Comparison of ENCODE assay signal across 35 mouse cellular contexts in the genomic region with DNA sequence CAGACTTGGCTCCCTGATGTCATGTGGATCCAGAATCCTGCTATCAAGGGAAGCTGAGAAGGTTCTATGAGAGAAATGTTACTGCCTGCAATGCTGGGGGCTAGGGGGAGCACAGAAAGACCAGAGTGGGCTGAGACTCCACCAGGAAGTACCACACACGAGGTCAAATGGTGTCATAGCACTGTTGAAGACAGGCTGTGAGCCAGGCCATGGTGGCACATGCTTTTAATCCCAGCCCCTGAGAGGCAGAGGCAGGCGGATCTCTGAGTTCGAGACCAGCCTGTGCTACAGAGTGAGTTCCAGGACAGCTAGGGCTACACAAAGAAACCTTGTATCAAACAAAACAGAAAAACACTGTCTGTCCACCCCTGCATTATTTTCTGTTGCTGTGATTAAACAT.
"Had no signal": no experiment of that assay in that cellular context is flagged by ENCODE, and none has a peak within 500 bp of the region (broad histone marks: within the 10 kb centered on the region; RNA-seq: fewer than 3 reads in every experiment).

No protein-coding gene starts in this region.

- H3K27ac ChIP-seq: heart, embryonic 10.5 days; heart, embryonic 13.5 days; heart, embryonic 15.5 days; hindbrain, embryonic 10.5 days; hindbrain, embryonic 12.5 days; hindbrain, embryonic 13.5 days; hindbrain, embryonic 14.5 days; hindbrain, embryonic 15.5 days; hindbrain, postnatal 0 days; intestine, embryonic 15.5 days; kidney, embryonic 15.5 days; kidney, postnatal 0 days; layer of hippocampus, adult 2 months; left cerebral cortex, adult 2 months had no signal

- H3K9me3 ChIP-seq: heart, embryonic 15.5 days; hindbrain, embryonic 12.5 days; hindbrain, embryonic 13.5 days; hindbrain, embryonic 15.5 days; intestine, embryonic 15.5 days had no signal

- H3K27me3 ChIP-seq: heart, embryonic 12.5 days; heart, embryonic 13.5 days; heart, embryonic 15.5 days; hindbrain, embryonic 12.5 days; hindbrain, embryonic 13.5 days; hindbrain, embryonic 15.5 days; intestine, embryonic 15.5 days; kidney, embryonic 15.5 days had no signal

- H3K4me3 ChIP-seq: heart, embryonic 10.5 days; heart, embryonic 12.5 days; heart, embryonic 13.5 days; heart, embryonic 15.5 days; hindbrain, embryonic 10.5 days; hindbrain, embryonic 12.5 days; hindbrain, embryonic 13.5 days; hindbrain, embryonic 15.5 days; intestine, embryonic 15.5 days; kidney, embryonic 15.5 days; layer of hippocampus, adult 2 months; left cerebral cortex, adult 2 months had no signal

- H3K4me1 ChIP-seq: heart, embryonic 15.5 days; hindbrain, embryonic 12.5 days; intestine, embryonic 15.5 days had no signal

- ATAC-seq: hindbrain, embryonic 16.5 days; hindbrain, postnatal 0 days; inflammation-experienced regulatory T-cells, adult 6 months; intestine, embryonic 15.5 days; intestine, embryonic 16.5 days; intestine, postnatal 0 days had no signal

- H3K9ac ChIP-seq: heart, embryonic 12.5 days; heart, embryonic 13.5 days; heart, embryonic 15.5 days; hindbrain, embryonic 12.5 days; hindbrain, embryonic 13.5 days; hindbrain, embryonic 14.5 days; hindbrain, embryonic 15.5 days; intestine, embryonic 15.5 days; kidney, embryonic 15.5 days had no signal

- H3K36me3 ChIP-seq: hindbrain, embryonic 15.5 days; intestine, embryonic 15.5 days had no signal

- H3K4me2 ChIP-seq: heart, embryonic 12.5 days; heart, embryonic 13.5 days; heart, embryonic 15.5 days; hindbrain, embryonic 12.5 days; hindbrain, embryonic 13.5 days; hindbrain, embryonic 14.5 days; hindbrain, embryonic 15.5 days; intestine, embryonic 15.5 days; kidney, embryonic 15.5 days had no signal

- DNase-seq: heart, postnatal 10 days; heart, postnatal 14 days; heart, postnatal 36 days; heart, postnatal 4 days; kidney, adult 11 months; kidney, adult 18-20 months; kidney, adult 2 months; kidney, adult 8-10 months; kidney, adult 9 months; kidney, postnatal 10 days; kidney, postnatal 14 days; kidney, postnatal 25 days; kidney, postnatal 36 days; kidney, postnatal 4 days; layer of hippocampus, adult 9-11 months; layer of hippocampus, postnatal 36 days had no signal
